Mouse (Mus musculus): ENCODE results near the gene Baiap2. TPM values are rescaled to one million over a fixed set of nuclear protein-coding genes. Genes with fewer than 3 reads are reported as not detected.

Baiap2 gene
- polyA plus RNA-seq, 1 experiment = 27.4 TPM

- TF ChIP-seq POLR2A (IDR thresholded peaks at IDR 0.05; ENCODE audit: low read depth, low read length) = no peak
- no peak for TF ChIP-seq CTCF (IDR thresholded peaks at IDR 0.05; ENCODE audit: borderline replicate concordance, insufficient read depth, low read length)
- no peaks in the 10 kb centered on the region for H3K4me1 ChIP-seq (ENCODE audit: control insufficient read depth, insufficient read depth, low read length)
- H3K27ac ChIP-seq (ENCODE audit: insufficient read depth, low read length) = no peak overlapping the region
- H3K4me3 ChIP-seq (ENCODE audit: insufficient read depth, low read length) = no peak overlapping the region
These were observed 18.9 kb downstream of the Baiap2 start for GRCm38 (mm10) chr11:119961511-119961910.

GRCm38 (mm10) chr11:119965053-119965452, 22.5 kb downstream of the Baiap2 start:
- H3K4me1 ChIP-seq (ENCODE audit: control insufficient read depth, insufficient read depth, low read length) = no peaks in the 10 kb centered on the region
- no peak overlapping the region for H3K4me3 ChIP-seq (ENCODE audit: insufficient read depth, low read length)
- TF ChIP-seq POLR2A (IDR thresholded peaks at IDR 0.05; ENCODE audit: low read depth, low read length) (no peak), CTCF (IDR thresholded peaks at IDR 0.05; ENCODE audit: borderline replicate concordance, insufficient read depth, low read length) (no peak)
- H3K27ac ChIP-seq (ENCODE audit: insufficient read depth, low read length) = no peak overlapping the region

- Histone ChIP-seq H3K27ac (ENCODE audit: insufficient read depth, low read length) (no peak overlapping the region), H3K4me1 (ENCODE audit: control insufficient read depth, insufficient read depth, low read length) (no peaks in the 10 kb centered on the region), H3K4me3 (ENCODE audit: insufficient read depth, low read length) (no peak overlapping the region)
- TF ChIP-seq POLR2A (IDR thresholded peaks at IDR 0.05; ENCODE audit: low read depth, low read length) = no peak
- no peak for TF ChIP-seq CTCF (IDR thresholded peaks at IDR 0.05; ENCODE audit: borderline replicate concordance, insufficient read depth, low read length)
These were observed 23.7 kb downstream of the Baiap2 start for GRCm38 (mm10) chr11:119966294-119966693.

- Histone ChIP-seq H3K4me3 (ENCODE audit: insufficient read depth, low read length) (no peak overlapping the region), H3K4me1 (ENCODE audit: control insufficient read depth, insufficient read depth, low read length) (no peaks in the 10 kb centered on the region), H3K27ac (ENCODE audit: insufficient read depth, low read length) (no peak overlapping the region)
- no peak for TF ChIP-seq CTCF (IDR thresholded peaks at IDR 0.05; ENCODE audit: borderline replicate concordance, insufficient read depth, low read length)
- no peak for TF ChIP-seq POLR2A (IDR thresholded peaks at IDR 0.05; ENCODE audit: low read depth, low read length)
These were observed 24.8 kb downstream of the Baiap2 start for GRCm38 (mm10) chr11:119967401-119967800.

- Histone ChIP-seq H3K4me1 (ENCODE audit: control insufficient read depth, insufficient read depth, low read length) (no peaks in the 10 kb centered on the region), H3K27ac (ENCODE audit: insufficient read depth, low read length) (no peak overlapping the region), H3K4me3 (ENCODE audit: insufficient read depth, low read length) (no peak overlapping the region)
- TF ChIP-seq CTCF (IDR thresholded peaks at IDR 0.05; ENCODE audit: borderline replicate concordance, insufficient read depth, low read length) (no peak), POLR2A (IDR thresholded peaks at IDR 0.05; ENCODE audit: low read depth, low read length) (no peak)
These were observed 25.3 kb downstream of the Baiap2 start for GRCm38 (mm10) chr11:119967892-119968291.

- Histone ChIP-seq H3K4me1 (ENCODE audit: control insufficient read depth, insufficient read depth, low read length) (peaks cover under 1% of the 10 kb centered on the region), H3K4me3 (ENCODE audit: insufficient read depth, low read length) (no peak overlapping the region), H3K27ac (ENCODE audit: insufficient read depth, low read length) (no peak overlapping the region)
- no peak for TF ChIP-seq POLR2A (IDR thresholded peaks at IDR 0.05; ENCODE audit: low read depth, low read length)
- no peak for TF ChIP-seq CTCF (IDR thresholded peaks at IDR 0.05; ENCODE audit: borderline replicate concordance, insufficient read depth, low read length)
These were observed 27.7 kb downstream of the Baiap2 start for GRCm38 (mm10) chr11:119970021-119970851.

GRCm38 (mm10) chr11:119973789-119974188, 31.2 kb downstream of the Baiap2 start:
- no peak overlapping the region for H3K27ac ChIP-seq (ENCODE audit: insufficient read depth, low read length)
- H3K4me1 ChIP-seq (ENCODE audit: control insufficient read depth, insufficient read depth, low read length) = peaks cover 9% of the 10 kb centered on the region
- H3K4me3 ChIP-seq (ENCODE audit: insufficient read depth, low read length) = no peak overlapping the region
- TF ChIP-seq POLR2A (IDR thresholded peaks at IDR 0.05; ENCODE audit: low read depth, low read length) (no peak), CTCF (IDR thresholded peaks at IDR 0.05; ENCODE audit: borderline replicate concordance, insufficient read depth, low read length) (no peak)

GRCm38 (mm10) chr11:119975739-119976501, 33.4 kb downstream of the Baiap2 start:
- no peak for TF ChIP-seq CTCF (IDR thresholded peaks at IDR 0.05; ENCODE audit: borderline replicate concordance, insufficient read depth, low read length)
- TF ChIP-seq POLR2A (IDR thresholded peaks at IDR 0.05; ENCODE audit: low read depth, low read length) = no peak
- H3K4me3 ChIP-seq (ENCODE audit: insufficient read depth, low read length) = no peak overlapping the region
- H3K4me1 ChIP-seq (ENCODE audit: control insufficient read depth, insufficient read depth, low read length) = peaks cover 14% of the 10 kb centered on the region
- peak overlapping the region; percentile 94 for H3K27ac ChIP-seq (ENCODE audit: insufficient read depth, low read length)

GRCm38 (mm10) chr11:119978701-119979100, 36.1 kb downstream of the Baiap2 start:
- TF ChIP-seq CTCF (IDR thresholded peaks at IDR 0.05; ENCODE audit: borderline replicate concordance, insufficient read depth, low read length) = no peak
- no peak for TF ChIP-seq POLR2A (IDR thresholded peaks at IDR 0.05; ENCODE audit: low read depth, low read length)
- H3K4me1 ChIP-seq (ENCODE audit: control insufficient read depth, insufficient read depth, low read length) = peaks cover 14% of the 10 kb centered on the region
- no peak overlapping the region for H3K27ac ChIP-seq (ENCODE audit: insufficient read depth, low read length)
- no peak overlapping the region for H3K4me3 ChIP-seq (ENCODE audit: insufficient read depth, low read length)
